Mouse (Mus musculus) heart, postnatal 36 days (tissue): ENCODE measurements around the gene Ube2d3. TPM values are rescaled to one million over a fixed set of nuclear protein-coding genes. Genes with fewer than 3 reads are reported as not detected.
"Not testable (repeated sequence)": the region's sequence is repeated elsewhere in the genome, so short reads cannot be mapped to it uniquely, and the experiment has no call there.

Experiments used
- DNase-seq, 2 experiments: peaks; one replicate each; pipeline ENCODE4 v3.0.0; 2021 to 2022
- intact Hi-C: fragments of 180-260 bp; cut with DNase I; formaldehyde crosslinking; loops from one replicate; pipeline ENCODE4 v1.15.1; 2025
- total RNA-seq, 2 experiments: library from RNA; stranded (reverse); gene quantifications; 2 replicates each; pipeline ENCODE4 v1.2.3; 2021

Gene Ube2d3
- total RNA-seq, 2 experiments from 2014 or later = 372 to 402 TPM

GRCm38 (mm10) chr3:135423608-135424212, 14.2 kb upstream of the Ube2d3 start, which contains the start of gene Cisd2:
Gene Cisd2, minus strand, starts transcription at chr3:135423925.
- peak in 1 of 2 experiments; percentile 13 for DNase-seq
- intact Hi-C loops = loop anchor here (1.0 to 5.0 kb wide), 2 partner anchors 15 to 269 kb away; partner anchors contain the start of genes Nfkb1 and Ube2d3

GRCm38 (mm10) chr3:135436901-135437616, 890 bp upstream of the Ube2d3 start:
- intact Hi-C loops = loop anchor here (10.0 kb wide), 1 partner anchor 222 kb away; the partner anchor contains the start of gene Cenpe
- DNase-seq = no peak

GRCm38 (mm10) chr3:135438531-135438912, 573 bp downstream of the Ube2d3 start:
- peak; percentile 94 to 99 for DNase-seq
- intact Hi-C loops = loop anchor here (1.0 to 10.0 kb wide), 4 partner anchors 14 to 252 kb away; partner anchors contain the start of genes Cenpe and Nfkb1

- DNase-seq = peak; percentile 82 to 88
- intact Hi-C loops = loop anchor here (1.0 to 10.0 kb wide), 4 partner anchors 15 to 252 kb away; partner anchors contain the start of genes Cenpe and Nfkb1
These were observed 1.1 kb downstream of the Ube2d3 start for GRCm38 (mm10) chr3:135438913-135439531.

GRCm38 (mm10) chr3:135439651-135440050, 1.7 kb downstream of the Ube2d3 start:
- no peak for DNase-seq
- intact Hi-C loops = loop anchor here (2.0 to 10.0 kb wide), 3 partner anchors 81 to 251 kb away; partner anchors contain the start of genes Cenpe and Nfkb1

- peak; percentile 26 to 37 for DNase-seq
- intact Hi-C loops = no loop called here
These were observed 2.3 kb downstream of the Ube2d3 start for GRCm38 (mm10) chr3:135440221-135440620.

GRCm38 (mm10) chr3:135440621-135441020, 2.7 kb downstream of the Ube2d3 start:
- intact Hi-C loops = no loop called here
- DNase-seq = no peak

- intact Hi-C loops = no loop called here
- no peak for DNase-seq
These were observed 7.0 kb downstream of the Ube2d3 start for GRCm38 (mm10) chr3:135444930-135445329.

- no peak for DNase-seq
- intact Hi-C loops = no loop called here
These were observed 21.0 kb downstream of the Ube2d3 start for GRCm38 (mm10) chr3:135458981-135459380.

- DNase-seq = no peak
- intact Hi-C loops = loop anchor here (10.0 kb wide), 1 partner anchor 64 kb away; no protein-coding TSS in a partner anchor
These were observed 30.5 kb downstream of the Ube2d3 start for GRCm38 (mm10) chr3:135468402-135468801.

- intact Hi-C loops = loop anchor here (10.0 kb wide), 1 partner anchor 64 kb away; no protein-coding TSS in a partner anchor
These were observed 31.2 kb downstream of the Ube2d3 start for GRCm38 (mm10) chr3:135469146-135469545.

GRCm38 (mm10) chr3:135469974-135470373, 32.0 kb downstream of the Ube2d3 start:
- peak; percentile 58 to 66 for DNase-seq

More at GRCm38 (mm10) chr3:135469146-135469545, 31.2 kb downstream of the Ube2d3 start:
- DNase-seq = no peak

GRCm38 (mm10) chr3:135470823-135471222, 32.9 kb downstream of the Ube2d3 start:
- intact Hi-C loops = no loop called here
- DNase-seq = no peak

More at GRCm38 (mm10) chr3:135469974-135470373, 32.0 kb downstream of the Ube2d3 start:
- intact Hi-C loops = loop anchor here (10.0 kb wide), 1 partner anchor 65 kb away; no protein-coding TSS in a partner anchor

GRCm38 (mm10) chr3:135475025-135475424, 37.1 kb downstream of the Ube2d3 start:
- DNase-seq = no peak
- intact Hi-C loops = no loop called here

- DNase-seq = no peak
- intact Hi-C loops = no loop called here
These were observed 38.3 kb downstream of the Ube2d3 start for GRCm38 (mm10) chr3:135476286-135476685.

- intact Hi-C loops = no loop called here
- DNase-seq = no peak
These were observed 39.0 kb downstream of the Ube2d3 start for GRCm38 (mm10) chr3:135476977-135477376.

- intact Hi-C loops, DNase-seq: not testable (repeated sequence)
These were observed 41.1 kb downstream of the Ube2d3 start for GRCm38 (mm10) chr3:135479090-135479489.

- intact Hi-C loops = no loop called here
- no peak for DNase-seq
These were observed 42.8 kb downstream of the Ube2d3 start for GRCm38 (mm10) chr3:135480767-135481166.

GRCm38 (mm10) chr3:135481608-135482007, 43.7 kb downstream of the Ube2d3 start:
- intact Hi-C loops = no loop called here
- DNase-seq = no peak

- intact Hi-C loops = loop anchor here (5.0 kb wide), 1 partner anchor 48 kb away; no protein-coding TSS in a partner anchor
- DNase-seq = not testable (repeated sequence)
These were observed 46.7 kb downstream of the Ube2d3 start for GRCm38 (mm10) chr3:135484650-135485049.
